Mouse (Mus musculus): ENCODE measurements around the gene Dot1l.

GRCm38 (mm10) chr10:80777123-80777522 is 22.1 kb downstream of the Dot1l start:
- TF ChIP-seq POLR2A (IDR thresholded peaks at IDR 0.05; ENCODE audit: low read depth, low read length) = no peak
- TF ChIP-seq CTCF (IDR thresholded peaks at IDR 0.05; ENCODE audit: borderline replicate concordance, insufficient read depth, low read length) = no peak

All from embryonic fibroblast, embryonic 13.5 days (primary cell).